Mouse (Mus musculus): Measurements from ENCODE around the gene Nupl2. TPM values are rescaled to one million over a fixed set of nuclear protein-coding genes. Genes with fewer than 3 reads are reported as not detected.

The Nupl2 gene
- polyA plus RNA-seq, 1 experiment from 2014 or later, result 4.7 TPM

GRCm38 (mm10) chr5:24201006-24201405, 36.2 kb downstream of the Nupl2 start:
- 84% methylated on average over 4 of the region's 4 CpGs for WGBS
- Histone ChIP-seq H3K27ac (ENCODE audit: low read depth, low read length) (no peak overlapping the region), H3K9me3 (ENCODE audit: control insufficient read depth) (no peaks in the 10 kb centered on the region), H3K36me3 (ENCODE audit: control insufficient read depth, insufficient read depth) (no peaks in the 10 kb centered on the region), H3K27me3 (replicated peaks; ENCODE audit: control insufficient read depth, insufficient read depth, low read length) (no peaks in the 10 kb centered on the region), H3K4me2 (replicated peaks; ENCODE audit: low read depth) (no peak overlapping the region), H3K4me1 (replicated peaks; ENCODE audit: control insufficient read depth, insufficient read depth, low read length) (no peaks in the 10 kb centered on the region), H3K4me3 (ENCODE audit: low read depth, low read length) (no peak overlapping the region), H3K9ac (ENCODE audit: low read depth, low read length) (no peak overlapping the region)
- no peak for ATAC-seq
- no peak for TF ChIP-seq CTCF (IDR thresholded peaks at IDR 0.05; ENCODE audit: low read depth)

GRCm38 (mm10) chr5:24202492-24202891, 37.7 kb downstream of the Nupl2 start:
- WGBS, result 86% methylated on average over 5 of the region's 5 CpGs
- Histone ChIP-seq H3K4me1 (replicated peaks; ENCODE audit: control insufficient read depth, insufficient read depth, low read length) (no peaks in the 10 kb centered on the region), H3K27me3 (replicated peaks; ENCODE audit: control insufficient read depth, insufficient read depth, low read length) (no peaks in the 10 kb centered on the region), H3K4me3 (ENCODE audit: low read depth, low read length) (no peak overlapping the region), H3K4me2 (replicated peaks; ENCODE audit: low read depth) (no peak overlapping the region), H3K36me3 (ENCODE audit: control insufficient read depth, insufficient read depth) (no peaks in the 10 kb centered on the region), H3K9me3 (ENCODE audit: control insufficient read depth) (no peaks in the 10 kb centered on the region), H3K27ac (ENCODE audit: low read depth, low read length) (no peak overlapping the region), H3K9ac (ENCODE audit: low read depth, low read length) (no peak overlapping the region)
- TF ChIP-seq CTCF (IDR thresholded peaks at IDR 0.05; ENCODE audit: low read depth), result no peak
- no peak for ATAC-seq

DNA sequence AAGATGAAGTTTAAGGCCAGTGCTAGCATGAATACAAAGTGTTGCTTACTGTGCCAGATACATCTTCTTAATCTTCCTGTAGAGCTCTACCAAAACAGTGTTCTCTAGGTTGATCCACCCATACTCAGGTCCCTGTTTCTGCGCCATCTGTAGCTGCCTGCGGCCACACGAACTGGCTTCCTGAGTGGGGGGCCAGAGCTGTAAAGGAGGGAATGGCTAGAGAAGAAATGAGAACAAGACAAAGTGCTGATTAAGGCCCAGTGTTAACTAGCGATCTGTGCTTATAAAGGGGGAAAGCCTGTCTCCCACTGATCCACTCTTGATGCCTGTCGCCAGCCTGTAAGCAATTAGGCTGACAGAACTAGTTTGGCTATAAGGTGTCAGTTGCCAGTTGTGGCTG, 38.5 kb downstream of the Nupl2 start:
- ATAC-seq, result no peak
- H3K36me3 ChIP-seq (ENCODE audit: control insufficient read depth, insufficient read depth), result no peaks in the 10 kb centered on the region
- no peak overlapping the region for H3K27ac ChIP-seq (ENCODE audit: low read depth, low read length)
- no peak for TF ChIP-seq CTCF (IDR thresholded peaks at IDR 0.05; ENCODE audit: low read depth)
- no peak overlapping the region for H3K9ac ChIP-seq (ENCODE audit: low read depth, low read length)
- no peaks in the 10 kb centered on the region for H3K4me1 ChIP-seq (replicated peaks; ENCODE audit: control insufficient read depth, insufficient read depth, low read length)
- no peak overlapping the region for H3K4me2 ChIP-seq (replicated peaks; ENCODE audit: low read depth)
- 78% methylated on average over 5 of the region's 5 CpGs for WGBS
- no peak overlapping the region for H3K4me3 ChIP-seq (ENCODE audit: low read depth, low read length)
- H3K27me3 ChIP-seq (replicated peaks; ENCODE audit: control insufficient read depth, insufficient read depth, low read length), result no peaks in the 10 kb centered on the region
- H3K9me3 ChIP-seq (ENCODE audit: control insufficient read depth), result no peaks in the 10 kb centered on the region

GRCm38 (mm10) chr5:24207965-24208364, 43.2 kb downstream of the Nupl2 start:
- Histone ChIP-seq H3K36me3 (ENCODE audit: control insufficient read depth, insufficient read depth) (no peaks in the 10 kb centered on the region), H3K27ac (ENCODE audit: low read depth, low read length) (no peak overlapping the region), H3K4me2 (replicated peaks; ENCODE audit: low read depth) (no peak overlapping the region), H3K9me3 (ENCODE audit: control insufficient read depth) (no peaks in the 10 kb centered on the region), H3K9ac (ENCODE audit: low read depth, low read length) (no peak overlapping the region), H3K27me3 (replicated peaks; ENCODE audit: control insufficient read depth, insufficient read depth, low read length) (no peaks in the 10 kb centered on the region), H3K4me1 (replicated peaks; ENCODE audit: control insufficient read depth, insufficient read depth, low read length) (no peaks in the 10 kb centered on the region), H3K4me3 (ENCODE audit: low read depth, low read length) (no peak overlapping the region)
- 57% methylated on average over 10 of the region's 10 CpGs for WGBS
- no peak for TF ChIP-seq CTCF (IDR thresholded peaks at IDR 0.05; ENCODE audit: low read depth)
- ATAC-seq, result no peak

GRCm38 (mm10) chr5:24208505-24208904, 43.7 kb downstream of the Nupl2 start:
- ATAC-seq, result no peak
- no peak overlapping the region for H3K4me2 ChIP-seq (replicated peaks; ENCODE audit: low read depth)
- WGBS, result 71% methylated on average over 5 of the region's 5 CpGs

DNA sequence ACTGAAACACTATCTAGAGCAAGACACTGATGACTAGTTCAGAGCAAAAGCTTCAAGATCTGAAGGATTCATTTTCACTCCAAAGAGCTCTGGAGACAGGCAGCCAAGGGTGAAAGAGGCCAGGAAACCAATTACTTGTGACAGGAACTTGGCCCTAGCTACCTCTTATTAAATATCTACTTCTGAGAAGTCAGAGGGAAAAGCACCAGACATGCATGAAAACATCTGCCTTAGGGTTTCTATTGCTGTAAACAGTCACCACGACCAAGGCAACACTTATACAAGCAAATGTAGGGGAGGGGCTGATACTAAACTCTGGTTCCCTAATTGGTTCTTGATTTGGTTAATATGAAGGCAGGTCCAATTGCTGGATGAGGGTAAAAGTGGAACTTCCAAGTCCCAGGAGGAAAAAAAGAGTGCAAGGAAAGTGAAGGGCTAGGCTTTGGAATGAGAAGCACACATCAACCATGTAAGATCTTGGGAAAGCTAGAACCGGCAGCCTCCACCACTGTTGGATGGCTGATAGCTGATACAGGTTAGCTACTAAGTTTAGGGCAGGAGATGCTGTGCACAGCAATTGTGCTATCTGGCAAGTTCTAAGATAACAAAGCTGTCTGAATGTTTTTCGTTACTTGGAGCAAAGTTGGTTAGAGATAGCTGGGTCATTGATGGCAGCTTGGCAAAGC, 49.2 kb downstream of the Nupl2 start:
- Histone ChIP-seq H3K4me3 (ENCODE audit: low read depth, low read length) (no peak overlapping the region), H3K4me2 (replicated peaks; ENCODE audit: low read depth) (no peak overlapping the region), H3K27me3 (replicated peaks; ENCODE audit: control insufficient read depth, insufficient read depth, low read length) (no peaks in the 10 kb centered on the region), H3K9me3 (ENCODE audit: control insufficient read depth) (no peaks in the 10 kb centered on the region), H3K27ac (ENCODE audit: low read depth, low read length) (no peak overlapping the region), H3K9ac (ENCODE audit: low read depth, low read length) (no peak overlapping the region), H3K4me1 (replicated peaks; ENCODE audit: control insufficient read depth, insufficient read depth, low read length) (no peaks in the 10 kb centered on the region), H3K36me3 (ENCODE audit: control insufficient read depth, insufficient read depth) (no peaks in the 10 kb centered on the region)
- TF ChIP-seq CTCF (IDR thresholded peaks at IDR 0.05; ENCODE audit: low read depth), result no peak
- ATAC-seq, result no peak
- 63% methylated on average over 3 of the region's 3 CpGs for WGBS

More at GRCm38 (mm10) chr5:24208505-24208904, 43.7 kb downstream of the Nupl2 start:
- Histone ChIP-seq H3K36me3 (ENCODE audit: control insufficient read depth, insufficient read depth) (no peaks in the 10 kb centered on the region), H3K27ac (ENCODE audit: low read depth, low read length) (no peak overlapping the region), H3K4me3 (ENCODE audit: low read depth, low read length) (no peak overlapping the region), H3K9me3 (ENCODE audit: control insufficient read depth) (no peaks in the 10 kb centered on the region), H3K27me3 (replicated peaks; ENCODE audit: control insufficient read depth, insufficient read depth, low read length) (no peaks in the 10 kb centered on the region), H3K9ac (ENCODE audit: low read depth, low read length) (no peak overlapping the region), H3K4me1 (replicated peaks; ENCODE audit: control insufficient read depth, insufficient read depth, low read length) (no peaks in the 10 kb centered on the region)
- TF ChIP-seq CTCF (IDR thresholded peaks at IDR 0.05; ENCODE audit: low read depth), result no peak

- Histone ChIP-seq H3K9ac (ENCODE audit: low read depth, low read length) (no peak overlapping the region), H3K27me3 (replicated peaks; ENCODE audit: control insufficient read depth, insufficient read depth, low read length) (no peaks in the 10 kb centered on the region), H3K4me3 (ENCODE audit: low read depth, low read length) (no peak overlapping the region), H3K4me1 (replicated peaks; ENCODE audit: control insufficient read depth, insufficient read depth, low read length) (no peaks in the 10 kb centered on the region), H3K36me3 (ENCODE audit: control insufficient read depth, insufficient read depth) (no peaks in the 10 kb centered on the region), H3K4me2 (replicated peaks; ENCODE audit: low read depth) (no peak overlapping the region), H3K27ac (ENCODE audit: low read depth, low read length) (no peak overlapping the region), H3K9me3 (ENCODE audit: control insufficient read depth) (no peaks in the 10 kb centered on the region)
- WGBS, result 60% methylated on average over 1 of the region's 1 CpGs
- TF ChIP-seq CTCF (IDR thresholded peaks at IDR 0.05; ENCODE audit: low read depth), result no peak
- ATAC-seq, result no peak
Measured at GRCm38 (mm10) chr5:24214547-24214878, 49.8 kb downstream of the Nupl2 start.

Measured in intestine, postnatal 0 days (tissue).